Mouse (Mus musculus) lung, adult 18-20 months (tissue): ENCODE results near the gene Zfp790.
A peak's percentile ranks its signal among the peaks of the same experiment; 100 is the strongest.

Experiments used
- DNase-seq, 2 experiments: peaks; one replicate each; pipeline ENCODE4 v3.0.0; 2022; ENCODE audit warnings: mixed read lengths in 2 of 2

The Zfp790 gene

GRCm38 (mm10) chr7:29815910-29816429 lies at the start of gene Zfp790:
Zfp790 (plus strand) TSS chr7:29816114.
- peak; percentile 91 to 94 for DNase-seq

GRCm38 (mm10) chr7:29767058-29767686 lies 48.7 kb upstream of the Zfp790 start:
- DNase-seq: peak; percentile 85 to 86

DNA sequence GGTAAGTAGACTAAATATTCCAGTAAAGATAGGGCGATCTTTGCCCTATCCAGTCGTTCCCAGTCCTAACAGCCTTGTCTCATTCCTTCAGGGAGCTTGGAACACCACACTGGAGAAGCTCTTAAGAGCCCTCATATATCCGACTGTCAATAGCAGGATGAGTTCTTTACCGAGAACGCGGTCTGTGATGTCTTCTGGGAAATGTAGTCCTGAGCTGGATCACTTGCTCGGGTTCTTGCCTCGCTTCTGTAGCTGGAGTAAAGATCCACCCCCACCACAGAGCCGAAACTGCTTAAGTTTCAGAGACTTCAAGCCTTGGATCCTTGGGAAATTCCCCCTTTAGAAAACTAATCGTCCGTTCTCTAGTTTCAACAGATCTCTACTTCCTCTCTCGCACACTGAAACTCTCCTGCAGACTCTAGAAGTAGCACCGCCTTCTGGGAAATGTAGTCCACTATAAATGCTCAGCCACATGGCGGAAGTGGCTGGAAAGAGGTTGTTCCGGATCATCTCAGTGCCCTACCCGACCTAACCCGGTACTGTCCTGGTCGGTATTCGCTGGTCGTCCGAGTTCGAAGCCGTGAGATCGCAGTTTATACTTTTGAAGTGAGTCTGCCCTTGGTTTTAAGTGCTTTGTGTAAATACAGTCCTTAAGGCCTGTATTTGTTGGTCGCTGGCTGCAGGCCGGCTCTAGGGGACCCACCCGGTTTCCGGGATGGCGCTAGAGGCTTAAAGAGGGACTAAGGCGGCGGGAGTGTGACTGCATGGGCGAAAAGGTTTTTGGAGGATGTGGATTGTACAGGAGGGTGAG lies 47.6 kb upstream of the Zfp790 start, which contains the start of gene Zfp84:
Gene Zfp84 (plus strand): TSS at position 463 of the 811 bp plus-strand sequence.
- DNase-seq: peak; percentile 93 to 95

DNA sequence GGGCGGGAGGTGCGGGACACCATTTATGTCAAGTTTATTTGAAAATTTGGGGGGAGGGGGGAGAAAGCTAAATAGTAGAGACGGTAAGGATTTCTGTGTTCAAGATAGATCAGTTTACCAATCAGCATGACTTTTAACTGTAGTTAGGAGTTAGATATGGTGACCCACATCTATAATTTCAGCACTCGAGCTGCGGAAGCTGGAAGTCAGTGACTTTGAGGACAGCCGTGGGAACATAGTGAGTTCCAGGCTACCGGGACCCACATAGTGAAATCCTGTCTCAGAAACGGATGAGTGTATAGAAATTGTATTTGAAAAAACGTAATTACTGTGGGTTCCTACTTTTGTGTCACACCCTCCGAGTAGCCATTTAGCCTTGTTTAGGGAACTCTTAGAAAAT lies 46.9 kb upstream of the Zfp790 start:
- no peak for DNase-seq

DNA sequence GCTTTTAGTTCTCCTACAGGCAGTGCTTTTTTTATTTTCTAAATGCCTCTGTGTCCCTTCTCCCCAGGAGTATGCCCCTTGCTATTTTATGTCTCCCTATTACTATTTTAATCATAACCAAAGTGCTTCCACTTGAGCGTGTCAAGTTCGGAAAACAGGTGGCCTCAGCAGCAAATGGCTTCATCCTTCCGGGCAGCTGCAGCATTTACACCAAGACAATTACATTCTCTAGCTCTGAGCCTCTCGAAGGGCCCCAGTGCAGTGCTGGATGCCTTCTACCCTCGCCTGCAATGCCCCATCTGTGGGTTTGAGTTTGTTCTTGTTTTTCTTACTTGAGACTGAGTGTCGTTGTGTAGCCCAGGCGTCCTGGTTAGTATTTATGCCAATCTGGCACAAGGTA lies 42.4 kb upstream of the Zfp790 start:
- DNase-seq: no peak

DNA sequence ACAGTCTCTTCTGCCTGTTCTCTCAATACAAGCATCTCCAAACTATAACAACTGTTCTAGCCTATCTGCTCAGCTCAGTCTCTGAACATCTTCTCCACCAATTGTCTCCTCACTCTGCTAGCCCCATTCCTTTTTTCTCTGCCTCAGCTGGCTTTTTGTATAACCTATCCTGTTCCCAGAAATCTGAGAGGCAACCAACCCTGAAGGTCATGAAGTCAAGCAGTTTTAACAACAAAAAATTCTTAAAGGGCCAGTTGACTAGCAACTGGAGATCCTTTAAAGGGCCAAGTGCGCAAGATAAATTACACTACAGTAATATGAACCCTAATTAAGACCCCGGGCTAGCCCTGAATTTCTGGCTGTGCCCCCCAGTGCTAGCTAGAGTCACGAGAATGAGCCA lies 41.5 kb upstream of the Zfp790 start:
- no peak for DNase-seq

- no peak for DNase-seq
These were observed 39.3 kb upstream of the Zfp790 start for GRCm38 (mm10) chr7:29776568-29776967.

DNA sequence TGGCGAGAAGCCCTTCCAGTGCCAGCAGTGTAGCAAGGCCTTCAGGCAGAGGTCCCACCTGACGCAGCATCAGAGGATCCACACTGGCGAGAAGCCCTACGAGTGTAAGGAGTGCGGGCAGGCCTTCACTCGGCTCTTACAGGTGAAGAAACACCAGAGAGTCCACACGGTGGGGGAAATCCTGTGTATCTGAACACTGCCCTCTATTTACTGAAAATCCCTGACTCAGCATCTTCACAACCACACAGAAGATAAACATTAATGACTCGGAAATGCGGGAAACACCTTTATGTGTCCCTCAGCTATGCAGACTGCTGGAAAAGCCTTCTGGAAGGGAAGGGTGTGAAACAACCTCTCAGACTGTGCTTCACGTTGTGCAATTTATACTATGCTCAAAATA lies 38.5 kb upstream of the Zfp790 start:
- no peak for DNase-seq

GRCm38 (mm10) chr7:29783871-29784551 lies 31.9 kb upstream of the Zfp790 start, which contains the start of gene Zfp30:
Zfp30 (plus strand) TSS chr7:29783998.
- DNase-seq: peak; percentile 76 to 78

GRCm38 (mm10) chr7:29785023-29785422 lies 30.9 kb upstream of the Zfp790 start:
- DNase-seq: no peak

GRCm38 (mm10) chr7:29785888-29786287 lies 30.0 kb upstream of the Zfp790 start:
- no peak for DNase-seq

DNA sequence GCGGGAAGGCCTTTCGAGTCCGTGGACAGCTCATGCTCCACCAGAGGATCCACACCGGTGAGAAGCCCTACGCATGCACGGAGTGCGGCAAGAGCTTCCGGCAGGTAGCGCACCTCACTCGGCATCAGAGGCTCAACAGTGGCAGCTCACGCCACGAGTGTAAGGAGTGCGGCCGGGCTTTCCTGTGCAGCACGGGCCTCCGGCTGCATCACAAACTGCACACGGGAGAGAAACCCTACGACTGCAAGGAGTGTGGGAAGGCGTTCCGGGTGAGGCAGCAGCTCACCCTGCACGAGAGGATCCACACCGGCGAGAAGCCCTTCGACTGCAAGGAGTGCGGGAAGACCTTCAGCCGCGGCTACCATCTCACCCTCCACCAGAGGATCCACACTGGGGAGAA lies 23.0 kb upstream of the Zfp790 start:
- DNase-seq: no peak

- DNase-seq: no peak
These were observed 8.9 kb upstream of the Zfp790 start for GRCm38 (mm10) chr7:29807046-29807445.

DNA sequence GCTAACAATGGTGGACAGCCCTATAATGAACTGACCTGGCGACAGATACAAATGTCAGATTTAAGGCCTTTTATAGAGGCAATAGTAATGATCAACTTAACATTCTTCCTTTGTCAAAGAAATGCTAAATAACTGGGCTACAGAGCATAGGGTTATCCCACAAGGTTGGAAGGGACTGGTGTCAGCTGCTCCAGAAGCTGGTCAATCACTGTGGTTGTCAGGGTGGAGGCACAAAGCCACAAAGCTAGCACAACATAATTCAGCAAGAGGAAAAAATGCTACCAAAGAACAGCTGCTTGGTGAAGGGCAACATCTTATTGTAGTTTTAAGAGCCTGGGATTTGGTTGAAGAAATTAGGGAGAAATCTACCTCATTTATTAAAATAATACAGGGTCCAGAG lies 3.7 kb upstream of the Zfp790 start:
- DNase-seq: no peak

GRCm38 (mm10) chr7:29814381-29814780 lies 1.5 kb upstream of the Zfp790 start:
- no peak for DNase-seq

DNA sequence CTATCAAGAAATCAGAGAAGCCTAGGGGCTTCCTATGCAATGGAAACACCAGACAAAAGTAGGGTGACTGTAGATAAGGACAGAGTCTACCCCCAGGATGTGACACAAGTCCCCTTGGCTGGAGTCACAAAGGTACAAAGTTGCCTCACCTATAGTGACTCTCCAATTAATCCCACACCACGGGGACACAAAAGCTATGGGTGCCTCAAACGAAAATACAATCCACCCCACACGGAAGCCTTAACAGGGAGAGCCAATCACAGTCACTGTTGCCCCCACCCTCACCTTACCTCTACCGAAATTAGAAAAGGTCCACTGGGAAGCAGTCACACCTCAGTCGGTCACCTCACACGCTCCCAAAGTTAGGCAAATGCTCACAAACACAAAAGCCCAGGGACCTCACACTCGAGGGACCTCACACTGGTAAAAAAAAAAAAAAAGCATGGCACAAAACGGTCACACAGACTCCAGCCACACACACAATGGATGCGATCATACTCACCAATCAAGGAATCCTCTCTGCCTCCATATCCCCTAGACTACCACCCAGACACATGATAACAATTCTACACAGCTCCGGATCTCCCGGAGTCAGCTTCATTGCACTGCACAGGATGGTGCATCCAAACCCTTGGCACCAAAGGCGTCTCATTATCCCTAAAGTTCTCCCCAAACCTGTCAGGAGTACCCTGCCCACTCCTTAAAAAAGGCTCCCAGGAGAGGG lies 691 bp upstream of the Zfp790 start:
- DNase-seq: no peak

GRCm38 (mm10) chr7:29818619-29819254 lies 2.8 kb downstream of the Zfp790 start:
- DNase-seq: peak; percentile 72 to 79

- DNase-seq: no peak
These were observed 12.1 kb downstream of the Zfp790 start for GRCm38 (mm10) chr7:29828001-29828400.

- DNase-seq: no peak
These were observed 13.9 kb downstream of the Zfp790 start for GRCm38 (mm10) chr7:29829804-29830203.

DNA sequence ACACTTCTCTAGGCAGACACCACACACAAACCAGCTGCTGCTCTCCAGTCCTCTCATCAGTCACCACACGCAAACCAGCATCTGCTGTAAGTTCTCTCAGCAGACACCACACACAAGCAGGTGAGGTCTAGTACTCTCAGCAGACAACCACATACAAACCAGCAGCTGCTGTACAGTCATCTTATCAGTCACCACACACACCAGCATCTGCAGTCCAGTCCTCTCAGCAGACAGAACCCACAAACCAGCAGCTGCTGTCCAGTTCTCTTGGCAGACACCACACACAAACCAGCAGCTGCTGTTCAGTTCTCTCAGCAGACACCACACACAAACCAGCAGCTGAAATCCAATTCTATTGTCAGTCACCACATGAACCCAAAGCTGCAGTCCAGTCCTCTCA lies 20.9 kb downstream of the Zfp790 start:
- DNase-seq: no peak

- DNase-seq: no peak
These were observed 23.3 kb downstream of the Zfp790 start for GRCm38 (mm10) chr7:29839256-29839655.

DNA sequence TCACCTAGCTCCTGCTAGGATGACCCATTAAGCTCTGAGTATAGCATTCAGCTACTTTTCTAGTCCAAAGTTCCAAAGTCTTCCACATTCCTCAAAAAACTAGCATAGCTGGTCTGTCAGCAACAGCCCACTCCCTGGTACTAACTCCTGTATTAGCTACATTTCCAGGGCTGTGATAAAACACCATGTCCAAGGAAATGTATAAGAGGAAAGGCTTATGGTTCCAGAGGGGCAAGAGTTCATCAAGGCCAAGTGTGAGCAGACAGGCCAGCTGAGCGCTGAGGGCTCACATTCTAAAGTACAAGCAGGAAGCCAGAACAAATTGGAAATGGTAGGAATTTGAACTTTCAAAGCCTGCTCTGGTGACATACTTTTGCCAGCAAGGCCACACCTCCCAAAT lies 26.2 kb downstream of the Zfp790 start:
- no peak for DNase-seq
